Mouse (Mus musculus) layer of hippocampus, adult 18-20 months (tissue): ENCODE results near the gene Gnaq. TPM values are rescaled to one million over a fixed set of nuclear protein-coding genes. Genes with fewer than 3 reads are reported as not detected.
"Not testable (repeated sequence)": the region's sequence is repeated elsewhere in the genome, so short reads cannot be mapped to it uniquely, and the experiment has no call there.

ENCODE experiments used
- DNase-seq, 2 experiments: peaks; one replicate each; pipeline ENCODE4 v3.0.0; 2022; ENCODE audit warnings: low spot score in 2 of 2
- total RNA-seq, 2 experiments: library from RNA; stranded (reverse); gene quantifications; 2 replicates each; pipeline ENCODE4 v1.2.3; 2021

Gene Gnaq
- total RNA-seq, 2 experiments from 2014 or later: 189 to 204 TPM

DNA sequence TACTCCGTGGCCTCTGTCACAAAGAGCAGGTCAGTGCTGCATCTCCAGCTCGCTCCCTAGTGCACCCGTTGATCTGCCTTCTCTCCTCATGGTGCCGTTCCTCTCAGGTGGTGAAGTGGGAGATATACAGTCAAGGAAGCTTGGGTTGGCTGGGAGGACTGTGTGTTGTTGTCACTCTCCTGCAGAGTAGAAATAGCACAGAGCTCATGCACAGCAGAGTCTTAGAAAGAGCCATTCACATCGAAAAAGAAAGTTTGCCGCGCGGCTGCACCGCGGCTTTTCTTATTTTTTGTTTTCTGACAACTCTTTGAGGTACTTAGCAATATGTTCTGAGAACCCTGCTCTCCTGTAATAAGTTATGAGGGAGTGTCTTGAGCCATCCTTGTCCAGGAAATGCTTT lies 10.4 kb downstream of the Gnaq start:
- no peak for DNase-seq

DNA sequence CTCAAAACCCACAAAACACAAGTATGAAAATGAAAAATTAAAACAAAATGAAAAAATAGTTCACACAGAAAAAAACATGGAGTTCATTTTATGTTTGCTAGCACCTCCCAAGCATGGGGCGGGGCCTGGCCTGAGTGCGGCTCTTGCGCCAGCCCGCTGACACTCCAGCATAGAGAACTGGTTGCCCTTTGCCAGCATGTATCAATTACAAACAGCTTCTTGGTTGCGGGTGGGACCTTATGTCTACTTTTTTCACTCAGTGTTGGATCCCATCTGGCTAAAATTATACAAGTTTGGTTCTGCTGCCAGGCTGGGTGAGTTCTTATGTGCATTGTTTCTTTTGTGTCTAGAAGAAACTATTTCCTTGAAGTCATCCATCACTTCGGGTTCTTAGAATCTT lies 14.8 kb downstream of the Gnaq start:
- DNase-seq: peak; percentile 42 to 70

DNA sequence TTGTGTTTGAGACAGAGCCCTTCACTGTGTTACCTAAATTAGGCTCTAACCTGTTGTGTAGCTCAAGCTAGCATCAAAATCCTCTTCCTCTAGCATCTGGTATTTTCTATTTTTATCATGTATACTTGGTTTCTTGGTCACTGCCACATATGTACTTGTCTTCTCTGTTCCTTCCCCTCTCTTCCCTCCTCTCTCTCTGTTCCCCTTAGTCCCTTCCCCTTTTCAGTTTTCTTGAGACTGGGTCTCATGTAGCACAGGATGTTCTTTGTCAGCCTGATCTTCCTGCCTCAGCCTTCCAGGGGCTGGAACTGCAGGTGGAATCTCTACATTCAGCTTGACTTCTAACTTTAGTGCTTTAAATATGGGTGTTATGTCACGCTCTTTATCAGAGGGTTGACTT lies 16.5 kb downstream of the Gnaq start:
- DNase-seq: no peak

DNA sequence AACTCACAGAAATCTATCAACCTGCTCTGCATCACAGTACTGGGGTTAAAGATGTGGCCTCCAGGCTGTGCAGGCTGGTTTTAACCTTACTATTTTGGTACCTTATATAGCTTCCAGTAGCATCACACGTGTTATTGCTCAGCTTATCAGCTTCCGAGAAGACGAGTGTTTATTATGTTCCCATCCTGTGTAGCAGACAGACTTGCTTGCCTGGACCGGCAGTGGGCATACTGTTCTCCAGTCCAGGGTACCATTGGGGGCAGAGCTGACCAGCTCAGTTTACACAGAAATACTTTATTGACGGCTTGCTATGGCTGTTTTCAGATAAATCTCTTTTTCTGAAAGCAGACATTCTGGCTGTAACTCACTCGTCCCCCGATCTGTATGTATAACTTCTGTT lies 17.7 kb downstream of the Gnaq start:
- no peak for DNase-seq

DNA sequence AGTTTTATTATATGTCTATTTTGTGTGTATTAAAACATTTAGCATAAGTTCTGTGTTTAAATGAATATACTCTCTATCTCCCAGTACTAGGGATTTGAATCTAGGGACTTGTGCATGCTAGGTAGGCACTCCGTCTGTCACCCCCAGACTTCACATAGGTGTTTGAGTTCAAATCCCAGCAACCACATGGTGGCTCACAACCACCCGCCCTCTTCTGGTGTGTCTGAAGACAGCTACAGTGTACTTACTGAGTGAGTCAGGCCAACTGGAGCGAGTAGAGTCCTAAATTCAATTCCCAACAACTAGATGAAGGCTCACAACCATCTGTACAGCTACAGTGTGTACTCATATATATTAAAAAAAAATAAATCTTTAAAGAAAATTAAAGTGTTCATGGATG lies 21.2 kb downstream of the Gnaq start:
- no peak for DNase-seq

DNA sequence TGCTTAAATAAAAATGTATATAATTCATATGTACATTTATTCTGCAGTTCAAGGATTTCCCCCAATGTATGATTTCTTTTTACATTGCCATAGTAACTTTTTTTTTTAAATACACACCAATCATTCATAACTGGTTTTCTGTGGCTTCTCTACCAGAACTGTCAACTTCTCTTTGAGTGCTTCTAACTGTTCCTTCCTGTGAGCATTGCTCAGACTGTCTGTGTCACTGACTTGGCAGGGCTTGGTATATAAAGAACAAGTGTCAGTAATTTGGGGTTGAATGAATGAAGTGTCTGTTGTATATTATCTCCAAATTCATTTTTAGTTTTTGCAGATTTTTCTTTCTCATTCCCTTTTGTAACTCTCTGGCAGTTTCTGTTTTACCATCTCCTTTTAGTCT lies 21.8 kb downstream of the Gnaq start:
- no peak for DNase-seq

DNA sequence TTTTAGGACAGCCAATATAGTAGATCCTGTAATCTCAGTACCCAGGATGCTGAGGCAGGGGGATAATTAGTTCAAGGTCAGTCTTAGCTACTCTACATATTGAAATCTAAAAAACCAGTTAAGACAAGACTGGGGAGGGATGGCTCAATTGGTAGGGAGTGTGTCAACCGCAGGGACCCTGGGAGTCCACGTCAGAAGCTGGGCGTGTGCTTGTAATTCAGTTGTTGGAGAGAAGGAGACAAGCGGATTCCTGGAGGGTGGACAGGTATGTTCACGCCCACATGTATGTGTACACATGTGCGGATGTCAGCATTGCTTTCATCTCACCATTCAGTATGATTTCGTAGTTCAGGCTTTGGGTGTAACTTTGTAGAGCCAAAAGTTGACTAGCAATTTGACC lies 24.5 kb downstream of the Gnaq start:
- no peak for DNase-seq

DNA sequence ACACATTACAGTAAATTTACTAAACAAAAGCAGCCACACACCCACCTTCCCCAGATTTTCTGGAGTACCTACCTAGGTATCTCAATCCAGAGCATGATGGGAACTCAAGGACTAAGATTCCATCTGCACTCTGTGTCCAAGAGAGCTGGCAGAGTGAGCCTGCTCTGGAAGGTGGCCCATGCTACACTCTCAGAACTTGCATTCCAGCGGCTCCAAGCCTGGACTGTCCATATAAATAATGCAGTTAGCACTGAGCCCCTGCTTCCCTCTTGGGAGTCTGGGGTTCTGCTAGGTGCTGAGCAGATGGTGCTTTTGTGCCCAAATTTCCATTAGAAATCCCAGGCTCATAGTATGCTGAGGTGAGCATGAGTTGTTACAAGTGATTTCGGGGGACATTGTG lies 28.1 kb downstream of the Gnaq start:
- no peak for DNase-seq

DNA sequence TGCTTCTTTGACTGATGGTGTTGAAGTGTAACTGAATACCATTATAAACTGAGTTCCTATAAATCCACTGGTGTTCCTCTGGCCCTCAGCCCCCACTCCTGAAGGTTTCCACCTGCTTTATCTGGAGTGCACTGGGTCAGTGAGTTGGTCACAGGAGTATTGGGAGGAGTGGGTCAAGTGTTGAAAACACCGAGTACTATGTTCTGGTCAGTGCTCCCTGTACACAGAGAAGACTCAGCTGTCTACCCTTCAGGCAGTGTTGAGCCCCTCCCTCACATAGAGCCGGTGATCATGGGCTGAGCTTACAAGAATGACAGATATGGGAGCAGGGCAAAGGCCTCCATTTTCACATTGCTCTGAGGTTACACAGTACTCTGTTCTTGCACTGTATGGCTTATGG lies 28.6 kb downstream of the Gnaq start:
- no peak for DNase-seq

DNA sequence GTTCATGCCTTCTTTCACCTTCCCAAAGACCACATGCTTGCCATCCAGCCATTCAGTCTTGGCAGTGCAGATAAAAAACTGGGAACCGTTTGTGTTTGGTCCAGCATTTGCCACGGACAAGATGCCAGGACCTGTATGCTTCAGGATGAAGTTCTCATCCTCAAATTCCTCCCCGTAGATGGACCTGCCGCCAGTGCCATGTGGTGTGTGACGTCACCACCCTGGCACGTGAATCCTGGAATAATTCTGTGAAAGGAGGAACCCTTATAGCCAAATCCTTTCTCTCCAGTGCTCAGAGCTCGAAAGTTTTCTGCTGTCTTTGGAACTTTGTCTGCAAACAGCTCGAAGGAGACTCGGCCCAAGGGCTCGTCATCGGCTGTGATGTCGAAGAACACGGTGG lies 31.8 kb downstream of the Gnaq start:
- not testable (repeated sequence) for DNase-seq

DNA sequence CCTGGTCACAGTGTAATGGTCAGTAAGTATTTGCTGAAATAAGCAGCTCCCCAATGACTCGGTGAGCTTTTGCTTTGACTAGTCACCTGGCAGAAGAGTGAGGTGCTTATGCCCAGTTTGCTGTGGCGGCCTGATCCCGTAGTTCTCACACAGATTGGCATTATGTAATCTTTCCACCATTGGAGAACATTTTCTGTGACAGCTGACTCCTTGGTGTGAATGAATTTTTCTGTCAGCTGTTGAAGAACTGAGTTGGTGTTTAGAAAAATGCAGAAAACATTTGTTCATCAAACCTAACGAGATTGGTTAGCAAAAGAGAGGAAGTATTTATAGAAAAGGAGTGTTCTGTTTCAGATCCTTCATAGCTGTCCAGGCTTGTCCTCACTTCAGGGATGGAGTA lies 34.6 kb downstream of the Gnaq start:
- peak; percentile 54 to 84 for DNase-seq

DNA sequence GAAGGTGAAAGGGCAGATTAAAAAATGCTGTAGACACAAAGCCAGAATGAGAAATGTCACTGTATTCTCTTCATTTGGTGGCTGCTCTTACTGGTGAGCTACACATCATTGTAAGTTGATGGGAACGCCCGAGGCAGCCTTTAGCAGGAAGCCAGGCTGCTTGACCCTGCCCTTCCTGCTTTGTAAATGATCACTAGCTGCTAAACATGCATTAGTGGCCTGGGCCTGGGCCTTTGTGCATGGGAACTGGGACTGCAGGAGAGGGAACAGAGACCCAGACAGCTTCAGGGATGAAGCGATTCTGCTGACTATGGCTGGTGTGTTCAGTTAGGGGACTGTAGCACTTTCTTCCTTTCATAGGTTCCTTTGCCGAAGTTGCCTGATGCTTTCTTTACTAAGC lies 35.6 kb downstream of the Gnaq start:
- DNase-seq: no peak

DNA sequence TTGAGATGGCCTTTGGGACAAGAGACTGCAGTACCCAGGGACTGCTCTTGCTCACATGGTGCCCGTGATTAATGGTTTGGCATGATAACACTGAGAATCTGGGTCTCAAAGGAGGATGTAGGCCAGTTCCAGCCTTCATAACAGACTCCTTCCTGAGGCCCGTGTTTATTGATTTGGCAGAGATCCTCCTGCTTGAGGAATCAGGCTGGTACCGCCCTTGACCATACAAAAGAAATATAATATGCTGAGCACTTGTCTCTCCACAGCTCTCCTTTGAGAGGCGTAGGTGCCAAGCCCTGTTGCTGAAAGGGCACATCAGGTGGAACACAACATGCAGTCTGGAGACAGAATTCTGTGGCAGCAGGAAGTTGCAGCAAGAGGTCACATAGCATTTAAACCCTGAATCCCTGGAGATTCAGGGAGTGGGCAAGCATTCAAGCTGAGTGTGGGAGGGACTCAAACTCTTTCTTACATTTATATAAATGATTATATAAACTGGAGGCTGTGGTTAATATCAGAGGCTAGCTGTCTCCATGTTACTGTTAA lies 36.1 kb downstream of the Gnaq start:
- no peak for DNase-seq

DNA sequence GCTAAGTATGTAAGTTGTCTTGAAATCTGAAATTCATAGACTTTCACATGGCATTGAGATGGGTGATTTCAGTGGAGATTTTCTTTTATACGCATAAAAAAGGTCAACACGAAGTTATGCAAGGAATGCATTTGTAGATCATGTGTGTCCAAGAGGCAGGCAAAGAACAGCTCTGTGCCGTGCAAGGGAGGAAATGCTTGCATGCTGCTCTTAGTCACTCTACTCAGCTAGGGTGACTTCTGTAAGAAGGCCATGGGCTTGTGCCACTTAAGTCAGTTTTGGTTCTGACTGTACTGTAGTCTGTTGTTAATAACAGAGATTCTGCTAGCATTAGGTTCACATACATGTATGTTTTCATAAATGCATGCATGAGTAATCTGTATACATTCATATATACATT lies 38.1 kb downstream of the Gnaq start:
- DNase-seq: no peak

DNA sequence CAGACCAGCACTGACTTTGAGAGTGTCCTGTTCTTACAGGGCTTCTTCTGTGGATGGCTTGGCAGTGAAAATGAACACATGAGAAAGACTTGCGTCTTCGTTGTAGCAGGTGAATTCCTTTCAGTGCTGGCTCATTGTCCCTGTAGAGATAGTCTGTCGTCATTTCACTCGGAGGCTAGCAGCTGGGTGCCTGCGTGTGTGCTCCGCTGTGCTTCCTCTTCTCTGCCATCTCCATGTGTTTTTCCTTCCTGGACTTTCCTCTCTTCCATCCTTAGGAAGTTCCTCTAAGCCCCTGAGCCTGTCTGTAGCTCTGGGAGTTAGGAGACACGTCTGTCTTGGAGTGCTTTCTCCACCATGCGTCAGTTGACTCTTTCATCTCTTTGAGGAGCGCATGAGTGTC lies 41.1 kb downstream of the Gnaq start:
- no peak for DNase-seq

DNA sequence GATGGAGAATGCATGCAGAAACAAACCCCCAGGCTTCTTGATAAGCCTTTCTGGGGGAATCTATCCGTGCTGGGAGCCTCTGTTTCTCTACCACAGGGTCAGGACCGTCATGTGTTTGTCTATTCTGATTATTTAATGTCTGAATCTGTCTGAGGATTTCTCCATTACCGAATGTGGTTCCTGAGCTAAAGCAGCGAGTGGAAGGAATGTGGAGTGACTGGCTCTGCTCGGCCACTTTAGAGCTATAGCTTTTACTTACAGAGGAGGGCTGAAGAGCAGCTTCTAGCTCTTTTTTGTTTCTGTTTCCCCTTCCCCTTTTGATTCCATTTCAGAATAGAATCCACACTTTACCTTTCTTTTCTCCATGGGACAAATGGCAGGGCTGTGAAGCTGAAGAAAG lies 43.8 kb downstream of the Gnaq start:
- no peak for DNase-seq

DNA sequence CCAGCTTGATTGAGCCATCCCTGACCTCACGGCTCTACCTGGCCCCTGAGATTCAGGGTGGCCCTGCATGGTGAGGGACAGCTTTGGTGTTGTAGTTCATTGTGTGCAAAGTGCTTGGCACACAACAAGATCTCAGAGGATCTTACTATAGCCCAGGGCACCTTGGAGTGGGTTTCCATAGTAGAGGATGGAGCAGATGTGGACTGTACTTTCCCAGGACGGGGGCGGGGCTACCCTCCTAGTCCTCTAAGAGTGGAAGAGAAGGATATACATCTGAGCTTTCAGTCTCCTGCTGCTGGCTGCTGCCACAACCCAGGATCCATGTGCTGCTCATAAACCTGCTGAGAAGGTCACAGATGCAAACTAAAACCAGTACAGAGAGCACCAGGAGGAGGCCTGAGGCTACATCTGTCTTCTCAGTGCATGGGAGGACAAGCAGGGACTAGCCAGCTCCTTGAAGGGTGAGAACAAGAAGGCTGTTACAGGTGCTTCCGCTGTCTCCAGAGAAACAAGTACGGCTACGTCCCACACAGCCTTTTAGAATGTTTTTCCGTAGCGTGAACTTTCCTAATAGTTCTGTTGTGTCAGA lies 44.6 kb downstream of the Gnaq start:
- DNase-seq: no peak

DNA sequence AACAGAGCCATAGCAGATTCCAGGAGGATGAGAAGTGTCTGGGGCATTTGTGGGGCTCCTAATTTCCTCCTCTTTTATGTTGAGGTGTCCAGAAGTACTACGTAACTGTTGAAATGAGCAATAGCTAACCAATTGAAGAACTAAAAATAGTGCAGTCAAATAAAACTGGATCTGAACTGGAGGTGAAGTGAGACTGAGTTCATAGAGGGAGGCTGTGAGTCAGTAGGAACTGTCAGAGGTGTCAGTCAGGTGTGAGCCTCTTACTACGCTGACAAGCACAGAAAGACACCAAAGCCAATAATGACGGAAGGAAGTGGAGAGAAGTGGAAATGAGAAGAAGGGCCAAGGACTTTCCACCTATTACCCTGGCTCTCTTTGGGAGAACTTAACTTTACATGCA lies 48.6 kb downstream of the Gnaq start:
- no peak for DNase-seq

DNA sequence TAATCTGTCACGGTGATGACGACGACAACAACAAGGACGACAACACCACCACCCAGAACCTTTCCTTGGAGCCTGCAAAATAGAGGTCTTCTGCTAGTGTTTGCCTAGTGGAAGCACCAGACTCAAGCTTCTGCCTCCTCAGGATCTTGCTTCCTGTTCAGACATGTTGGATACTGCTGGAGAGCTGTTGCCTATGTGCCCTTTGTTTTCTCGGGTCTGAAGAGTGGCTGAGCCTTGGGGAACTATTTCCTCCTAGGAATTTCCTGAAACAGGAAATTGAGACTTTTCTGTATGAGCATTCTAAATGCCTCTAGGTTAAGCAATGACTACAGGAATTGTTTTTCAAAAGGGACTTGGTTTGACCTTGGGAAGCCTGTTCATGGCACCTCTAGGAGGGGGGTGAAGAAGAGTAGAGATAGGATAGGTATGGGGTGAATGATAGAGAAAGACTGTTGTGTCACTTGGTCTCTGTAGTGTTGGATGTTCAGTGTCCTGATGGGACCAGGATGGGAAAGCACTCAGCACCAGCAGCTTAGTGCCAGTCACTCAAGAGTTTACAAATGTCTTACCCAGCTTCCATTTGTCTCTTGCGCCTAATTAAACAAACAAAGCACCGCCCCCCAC lies 49.3 kb downstream of the Gnaq start:
- DNase-seq: no peak

DNA sequence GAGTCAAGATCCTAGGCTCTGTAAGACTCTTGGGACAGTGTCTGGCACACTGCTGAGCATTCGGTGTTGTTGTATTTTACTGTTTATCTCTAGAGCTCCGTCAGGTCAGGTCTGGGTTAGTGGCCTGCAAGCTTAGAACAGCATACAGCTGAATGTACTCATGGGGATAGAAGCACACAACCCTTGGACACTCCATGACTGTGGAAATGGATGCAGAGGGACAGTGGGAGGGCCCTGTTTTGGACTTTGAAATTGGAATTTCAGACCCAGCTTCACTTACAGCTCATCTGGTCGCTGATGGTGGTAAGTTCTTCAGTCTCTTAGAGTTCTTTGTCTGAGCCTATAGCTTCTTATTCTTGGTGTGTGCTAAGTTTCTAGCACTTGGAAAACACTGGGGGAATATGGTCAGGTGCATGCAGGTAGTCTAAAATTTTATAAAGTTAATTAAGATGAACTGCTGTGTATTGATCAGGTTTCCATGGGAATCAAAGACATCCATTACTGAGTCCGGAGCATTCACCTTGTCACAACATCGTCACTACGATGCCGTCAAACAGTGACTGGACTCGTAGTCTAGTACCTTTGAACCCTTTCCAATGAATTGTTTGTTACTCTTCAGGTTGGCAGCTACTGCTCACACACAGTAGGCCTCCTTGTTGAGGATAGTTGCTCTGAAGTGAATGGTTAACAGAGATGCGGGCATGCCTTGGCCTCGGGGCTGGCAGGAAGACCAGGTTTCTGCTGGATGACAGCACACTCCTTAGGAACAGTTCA lies 51.1 kb downstream of the Gnaq start:
- DNase-seq: no peak

DNA sequence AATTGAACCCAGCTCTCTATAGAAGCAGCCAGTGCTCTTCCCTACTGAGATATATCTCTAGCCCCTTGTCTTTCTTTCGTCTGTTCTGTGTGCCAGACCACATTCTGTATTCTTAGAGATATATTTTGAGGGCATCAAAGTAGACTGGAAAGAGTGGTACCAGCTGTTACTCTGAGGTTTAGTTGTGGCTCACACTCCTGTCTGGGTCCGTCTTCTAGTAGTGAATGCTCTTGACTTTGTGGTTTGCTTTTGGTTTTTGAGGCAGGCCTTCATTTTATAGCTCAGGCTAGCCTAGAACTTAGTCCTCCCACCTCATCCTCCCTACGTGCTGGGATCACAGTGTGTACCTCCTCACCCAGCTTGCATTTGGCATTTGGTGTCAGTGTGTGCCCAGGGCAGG lies 54.4 kb downstream of the Gnaq start:
- DNase-seq: no peak

DNA sequence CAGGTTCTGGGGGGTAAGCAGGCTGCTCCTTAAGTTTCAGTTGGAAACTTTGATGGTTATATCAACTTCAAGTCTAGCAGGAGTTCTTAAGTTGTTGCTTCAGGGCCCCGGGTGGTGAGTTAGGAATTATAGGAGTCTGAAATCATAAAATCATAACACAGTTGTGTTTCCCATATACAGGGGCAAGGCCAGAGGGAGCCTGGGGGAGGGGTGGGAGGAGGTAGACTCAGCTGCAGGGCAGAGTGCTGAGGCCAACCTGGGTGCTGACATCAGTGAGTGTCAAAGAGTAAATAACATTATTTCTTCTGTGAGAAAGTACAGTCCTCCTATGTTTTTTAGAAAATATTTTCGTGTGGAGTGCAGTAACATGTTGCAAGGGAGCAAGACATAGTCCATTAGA lies 55.3 kb downstream of the Gnaq start:
- no peak for DNase-seq
